Mouse (Mus musculus) neural tube, embryonic 12.5 days (tissue): ENCODE measurements around the gene Il20. TPM values are rescaled to one million over a fixed set of nuclear protein-coding genes. Genes with fewer than 3 reads are reported as not detected.

Experiments
- ATAC-seq: fragments of 200-750 bp; cut with Nextera tagmentation; 2 replicates; pipeline ENCODE4 v1.8.0; 2017; ENCODE audit warnings: low read depth, mild to moderate bottlenecking, moderate TSS enrichment, moderate library complexity; ENCODE audit not compliant: low FRiP score
- H3K27ac ChIP-seq: fragments of 300-500 bp; sonication (generic); 2 replicates; pipeline ENCODE4 v1.5.1; 2016
- H3K27me3 ChIP-seq: fragments of 300-500 bp; sonication (generic); replicated peaks from 2 replicates; pipeline ENCODE4 v1.6.1; 2016; ENCODE audit warnings: mild to moderate bottlenecking
- H3K36me3 ChIP-seq: fragments of 300-500 bp; sonication (generic); 2 replicates; pipeline ENCODE4 v1.6.1; 2016; ENCODE audit warnings: mild to moderate bottlenecking
- H3K4me1 ChIP-seq: fragments of 300-500 bp; sonication (generic); 2 replicates; pipeline ENCODE4 v1.6.1; 2016
- H3K4me2 ChIP-seq: fragments of 300-500 bp; sonication (generic); replicated peaks from 2 replicates; pipeline ENCODE4 v1.6.1; 2016; ENCODE audit warnings: mild to moderate bottlenecking
- H3K4me3 ChIP-seq: fragments of 300-500 bp; sonication (generic); 2 replicates; pipeline ENCODE4 v1.5.1; 2016
- H3K9ac ChIP-seq: fragments of 300-500 bp; sonication (generic); 2 replicates; pipeline ENCODE4 v1.6.1; 2016; ENCODE audit warnings: mild to moderate bottlenecking
- H3K9me3 ChIP-seq: fragments of 300-500 bp; sonication (generic); 2 replicates; pipeline ENCODE4 v1.6.1; 2016; ENCODE audit warnings: mild to moderate bottlenecking
- WGBS: fragments of 180-500 bp; shearing (Covaris S2); methylation state at CpG from one replicate; pipeline ENCODE4 v1.1.7; 2016; 5-methylcytosine and 5-hydroxymethylcytosine counted together
- polyA plus RNA-seq: library from polyadenylated mRNA; unstranded; fragments of >200 nt; fragmentation: Nextera tagmentation; extraction: Ambion mirVana; gene quantifications from 2 replicates; pipeline ENCODE4 v1.2.1, GENCODE M21; 2016

The Il20 gene
- polyA plus RNA-seq, 1 experiment from 2014 or later: not detected

- Histone ChIP-seq H3K4me1 (no peaks in the 10 kb centered on the region), H3K4me2 (no peak overlapping the region), H3K9ac (no peak overlapping the region), H3K36me3 (no peaks in the 10 kb centered on the region), H3K27ac (no peak overlapping the region), H3K27me3 (no peaks in the 10 kb centered on the region), H3K4me3 (no peak overlapping the region), H3K9me3 (no peaks in the 10 kb centered on the region)
- 80% methylated on average over 1 of the region's 1 CpGs for WGBS
- ATAC-seq: no peak
Observed at GRCm38 (mm10) chr1:130892446-130892845, 18.8 kb downstream of the Il20 start.

- H3K4me2 ChIP-seq: no peak within 1 kb of the TSS
- no peak for ATAC-seq
Observed at GRCm38 (mm10) chr1:130887354-130887753, 23.9 kb downstream of the Il20 start, which contains the start of gene Il24. Gene Il24, minus strand, starts transcription at chr1:130887454.

GRCm38 (mm10) chr1:130883146-130883545 is 28.1 kb downstream of the Il20 start:
- Histone ChIP-seq H3K27me3 (peaks cover 15% of the 10 kb centered on the region), H3K27ac (no peak overlapping the region), H3K4me2 (no peak overlapping the region), H3K36me3 (no peaks in the 10 kb centered on the region), H3K9me3 (no peaks in the 10 kb centered on the region), H3K4me3 (no peak overlapping the region), H3K9ac (no peak overlapping the region), H3K4me1 (peaks cover 4% of the 10 kb centered on the region; the same call in 1 of the 2 replicates)
- ATAC-seq: no peak
- WGBS: 88% methylated on average over 4 of the region's 4 CpGs

More at GRCm38 (mm10) chr1:130887354-130887753, 23.9 kb downstream of the Il20 start, which contains the start of gene Il24:
- H3K36me3 ChIP-seq: no peaks in the 10 kb centered on the region
- H3K9me3 ChIP-seq: no peaks in the 10 kb centered on the region
- H3K4me1 ChIP-seq: no peaks in the 10 kb centered on the region
- no peak within 1 kb of the TSS for H3K4me3 ChIP-seq
- no peaks in the 10 kb centered on the region for H3K27me3 ChIP-seq
- H3K9ac ChIP-seq: no peak within 1 kb of the TSS
- no peak within 1 kb of the TSS for H3K27ac ChIP-seq

GRCm38 (mm10) chr1:130879927-130880326 is 31.3 kb downstream of the Il20 start:
- no peak for ATAC-seq

GRCm38 (mm10) chr1:130877889-130878614 is 33.2 kb downstream of the Il20 start:
- ATAC-seq: peak; percentile 79
- Histone ChIP-seq H3K4me2 (peak overlapping the region; percentile 87), H3K27me3 (peaks cover 21% of the 10 kb centered on the region), H3K27ac (no peak overlapping the region), H3K4me1 (peaks cover 6% of the 10 kb centered on the region; the same call in 1 of the 2 replicates), H3K9me3 (no peaks in the 10 kb centered on the region), H3K4me3 (peak overlapping the region; percentile 42), H3K9ac (peak overlapping the region; percentile 61), H3K36me3 (no peaks in the 10 kb centered on the region)
- WGBS: 3% methylated on average over 43 of the region's 43 CpGs

More at GRCm38 (mm10) chr1:130879927-130880326, 31.3 kb downstream of the Il20 start:
- H3K4me3 ChIP-seq: no peak overlapping the region
- peaks cover 6% of the 10 kb centered on the region; the same call in 1 of the 2 replicates for H3K4me1 ChIP-seq
- no peak overlapping the region for H3K27ac ChIP-seq
- no peaks in the 10 kb centered on the region for H3K9me3 ChIP-seq
- peaks cover 21% of the 10 kb centered on the region for H3K27me3 ChIP-seq
- no peak overlapping the region for H3K9ac ChIP-seq
- H3K4me2 ChIP-seq: no peak overlapping the region
- WGBS: 89% methylated on average over 7 of the region's 7 CpGs
- no peaks in the 10 kb centered on the region for H3K36me3 ChIP-seq

- Histone ChIP-seq H3K36me3 (no peaks in the 10 kb centered on the region), H3K27ac (no peak overlapping the region), H3K4me2 (no peak overlapping the region), H3K9ac (no peak overlapping the region), H3K4me3 (no peak overlapping the region), H3K4me1 (peaks cover 6% of the 10 kb centered on the region; the same call in 1 of the 2 replicates), H3K27me3 (peaks cover 21% of the 10 kb centered on the region), H3K9me3 (no peaks in the 10 kb centered on the region)
- WGBS: 25% methylated on average over 3 of the region's 3 CpGs
- ATAC-seq: no peak
Observed at GRCm38 (mm10) chr1:130876931-130877509, 34.2 kb downstream of the Il20 start.

GRCm38 (mm10) chr1:130875910-130876309 is 35.3 kb downstream of the Il20 start:
- Histone ChIP-seq H3K4me2 (no peak overlapping the region), H3K36me3 (no peaks in the 10 kb centered on the region), H3K4me1 (peaks cover 6% of the 10 kb centered on the region; the same call in 1 of the 2 replicates), H3K27ac (no peak overlapping the region), H3K9ac (no peak overlapping the region), H3K9me3 (no peaks in the 10 kb centered on the region), H3K27me3 (peaks cover 21% of the 10 kb centered on the region), H3K4me3 (no peak overlapping the region)
- no peak for ATAC-seq
- 75% methylated on average over 3 of the region's 3 CpGs for WGBS

- Histone ChIP-seq H3K36me3 (no peaks in the 10 kb centered on the region), H3K4me2 (no peak overlapping the region), H3K27me3 (peaks cover 21% of the 10 kb centered on the region), H3K9ac (no peak overlapping the region), H3K9me3 (no peaks in the 10 kb centered on the region), H3K4me1 (peaks cover 6% of the 10 kb centered on the region; the same call in 1 of the 2 replicates), H3K4me3 (no peak overlapping the region), H3K27ac (no peak overlapping the region)
- WGBS: 43% methylated on average over 3 of the region's 3 CpGs
- ATAC-seq: no peak
Observed at GRCm38 (mm10) chr1:130875139-130875538, 36.1 kb downstream of the Il20 start.

GRCm38 (mm10) chr1:130872912-130873311 is 38.3 kb downstream of the Il20 start:
- Histone ChIP-seq H3K4me2 (no peak overlapping the region), H3K9me3 (no peaks in the 10 kb centered on the region), H3K27ac (no peak overlapping the region), H3K36me3 (no peaks in the 10 kb centered on the region), H3K9ac (no peak overlapping the region), H3K4me3 (no peak overlapping the region), H3K4me1 (no peaks in the 10 kb centered on the region), H3K27me3 (peaks cover 4% of the 10 kb centered on the region)
- no peak for ATAC-seq
- WGBS: 98% methylated on average over 2 of the region's 2 CpGs

- WGBS: 82% methylated on average over 7 of the region's 7 CpGs
- H3K4me1 ChIP-seq: no peaks in the 10 kb centered on the region
- H3K9me3 ChIP-seq: no peaks in the 10 kb centered on the region
- no peak for ATAC-seq
- no peaks in the 10 kb centered on the region for H3K27me3 ChIP-seq
- no peak within 1 kb of the TSS for H3K4me2 ChIP-seq
- H3K9ac ChIP-seq: no peak within 1 kb of the TSS
- H3K36me3 ChIP-seq: no peaks in the 10 kb centered on the region
- H3K4me3 ChIP-seq: no peak within 1 kb of the TSS
- H3K27ac ChIP-seq: no peak within 1 kb of the TSS
Observed at GRCm38 (mm10) chr1:130865541-130866221, 45.6 kb downstream of the Il20 start, which contains the start of gene Fcmr. Gene Fcmr, plus strand, starts transcription at chr1:130865669.

- no peak for ATAC-seq
- H3K9ac ChIP-seq: no peak overlapping the region
- no peaks in the 10 kb centered on the region for H3K27me3 ChIP-seq
- no peak overlapping the region for H3K4me2 ChIP-seq
- H3K9me3 ChIP-seq: no peaks in the 10 kb centered on the region
- H3K4me1 ChIP-seq: no peaks in the 10 kb centered on the region
- no peaks in the 10 kb centered on the region for H3K36me3 ChIP-seq
- no peak overlapping the region for H3K27ac ChIP-seq
- WGBS: 93% methylated on average over 5 of the region's 5 CpGs
- H3K4me3 ChIP-seq: no peak overlapping the region
Observed at GRCm38 (mm10) chr1:130864741-130865140, 46.5 kb downstream of the Il20 start.

- Histone ChIP-seq H3K9me3 (no peaks in the 10 kb centered on the region), H3K36me3 (no peaks in the 10 kb centered on the region), H3K4me3 (no peak overlapping the region), H3K27me3 (no peaks in the 10 kb centered on the region), H3K27ac (no peak overlapping the region), H3K4me2 (no peak overlapping the region), H3K4me1 (no peaks in the 10 kb centered on the region), H3K9ac (no peak overlapping the region)
- WGBS: 83% methylated on average over 4 of the region's 4 CpGs
- ATAC-seq: no peak
Observed at GRCm38 (mm10) chr1:130864238-130864637, 47.0 kb downstream of the Il20 start.
